Mouse (Mus musculus): ENCODE measurements around the gene Efhd2. TPM values are rescaled to one million over a fixed set of nuclear protein-coding genes. Genes with fewer than 3 reads are reported as not detected.

The Efhd2 gene
- polyA plus RNA-seq, 1 experiment from 2014 or later, result 58.7 TPM

DNA sequence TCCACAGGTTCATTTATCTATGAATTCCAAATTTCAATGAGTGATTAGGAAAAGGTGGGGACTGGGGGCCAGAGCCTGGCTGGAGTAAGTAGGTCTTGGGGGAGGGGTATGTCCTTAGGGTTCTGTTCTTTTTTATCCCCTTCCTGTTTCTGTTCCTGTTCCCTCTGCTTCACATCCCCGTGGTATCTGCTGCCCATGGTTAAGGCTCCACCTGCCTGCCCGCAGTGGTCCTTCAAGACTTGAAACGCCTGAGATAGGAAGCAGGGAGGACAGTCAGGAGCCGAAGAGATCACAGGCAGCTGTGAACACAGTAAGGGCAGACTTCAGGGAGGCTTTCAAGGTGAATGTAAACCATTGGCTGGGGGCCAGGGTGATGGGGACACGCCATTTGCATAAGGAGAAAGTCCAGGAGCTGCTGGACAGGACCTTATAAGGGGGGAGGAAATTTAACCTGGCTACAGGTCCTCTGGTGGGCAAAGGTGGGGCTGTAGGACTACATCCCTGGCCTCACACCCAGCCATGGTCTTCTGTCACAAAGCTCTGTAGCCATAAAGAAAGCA is 40.1 kb downstream of the Efhd2 start:
- H3K9ac ChIP-seq, result no peak overlapping the region
- H3K4me3 ChIP-seq, result no peak overlapping the region
- H3K4me1 ChIP-seq, result no peaks in the 10 kb centered on the region
- H3K36me3 ChIP-seq, result no peaks in the 10 kb centered on the region
- H3K27me3 ChIP-seq, result no peaks in the 10 kb centered on the region
- no peak for ATAC-seq (ENCODE audit: low FRiP score, low read depth)
- H3K27ac ChIP-seq, result no peak overlapping the region
- 66% methylated on average over 5 of the region's 5 CpGs for WGBS
- H3K4me2 ChIP-seq (replicated peaks), result no peak overlapping the region
- no peaks in the 10 kb centered on the region for H3K9me3 ChIP-seq

DNA sequence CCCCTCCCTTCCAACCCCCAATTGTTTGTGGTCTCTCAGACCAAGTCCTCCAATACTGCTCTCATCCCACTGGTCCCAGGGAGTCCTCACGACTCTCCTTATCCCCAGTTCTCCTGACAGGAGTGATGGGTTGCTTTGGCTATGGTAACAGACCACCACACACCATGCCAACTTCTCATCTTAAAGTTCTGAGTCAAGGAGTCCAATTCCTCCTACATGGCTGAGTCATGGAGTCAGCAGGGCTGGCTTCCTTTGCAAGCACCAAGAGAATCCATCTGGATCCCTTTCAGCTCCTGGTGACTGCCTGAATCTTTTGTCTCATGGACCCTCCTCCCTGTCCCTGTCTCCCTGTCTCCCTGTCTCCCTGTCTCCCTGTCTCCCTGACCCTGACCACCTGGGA is 40.8 kb downstream of the Efhd2 start:
- Histone ChIP-seq H3K9me3 (no peaks in the 10 kb centered on the region), H3K27me3 (no peaks in the 10 kb centered on the region), H3K9ac (no peak overlapping the region), H3K36me3 (no peaks in the 10 kb centered on the region), H3K4me3 (no peak overlapping the region), H3K27ac (no peak overlapping the region), H3K4me1 (no peaks in the 10 kb centered on the region), H3K4me2 (replicated peaks) (no peak overlapping the region)
- 33% methylated on average over 1 of the region's 1 CpGs for WGBS
- no peak for ATAC-seq (ENCODE audit: low FRiP score, low read depth)

DNA sequence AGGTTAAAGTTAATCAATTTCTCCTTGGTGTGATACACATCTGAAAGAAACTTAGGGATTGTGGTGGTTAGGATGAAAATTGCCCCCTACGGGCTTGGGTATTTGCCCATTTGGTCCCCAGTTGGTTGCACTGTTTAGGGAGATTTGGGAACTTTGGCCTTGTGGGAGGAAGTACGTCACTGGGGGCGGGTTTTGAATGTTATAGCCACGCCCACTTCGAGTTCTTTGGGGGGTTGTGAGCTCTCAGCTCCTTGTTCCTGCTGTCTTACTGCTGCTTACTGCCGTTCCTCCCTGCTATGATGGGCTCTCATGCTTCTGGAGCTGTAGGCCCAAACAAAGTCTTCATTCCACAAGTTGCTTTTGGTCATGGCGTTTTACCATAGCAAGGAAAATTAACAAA is 43.4 kb downstream of the Efhd2 start:
- no peaks in the 10 kb centered on the region for H3K4me1 ChIP-seq
- ATAC-seq (ENCODE audit: low FRiP score, low read depth), result no peak
- no peak overlapping the region for H3K9ac ChIP-seq
- H3K27me3 ChIP-seq, result no peaks in the 10 kb centered on the region
- no peaks in the 10 kb centered on the region for H3K9me3 ChIP-seq
- WGBS, result 74% methylated on average over 7 of the region's 7 CpGs
- no peaks in the 10 kb centered on the region for H3K36me3 ChIP-seq
- H3K27ac ChIP-seq, result no peak overlapping the region
- no peak overlapping the region for H3K4me3 ChIP-seq
- no peak overlapping the region for H3K4me2 ChIP-seq (replicated peaks)

DNA sequence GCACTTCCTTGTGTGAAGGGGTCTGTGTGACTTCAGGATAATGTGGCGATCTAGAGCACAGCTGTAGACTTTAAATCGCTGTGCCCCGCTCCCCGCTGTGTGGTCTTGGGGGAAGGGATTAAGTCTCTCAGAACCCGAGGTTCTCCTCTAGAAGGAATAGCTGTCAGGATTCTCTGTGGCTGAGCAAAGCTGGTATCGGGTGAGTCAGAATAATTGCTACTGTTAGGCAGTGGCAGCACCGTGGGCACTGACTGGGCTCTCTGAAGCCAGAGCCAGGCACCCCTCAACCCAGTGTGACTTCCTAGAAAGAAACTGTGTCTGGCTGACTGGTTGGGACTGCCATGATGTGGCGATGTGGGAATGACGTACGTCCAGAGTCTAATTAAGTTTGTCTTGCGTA is 44.3 kb downstream of the Efhd2 start:
- 51% methylated on average over 11 of the region's 11 CpGs for WGBS
- no peak for ATAC-seq (ENCODE audit: low FRiP score, low read depth)
- no peaks in the 10 kb centered on the region for H3K36me3 ChIP-seq

DNA sequence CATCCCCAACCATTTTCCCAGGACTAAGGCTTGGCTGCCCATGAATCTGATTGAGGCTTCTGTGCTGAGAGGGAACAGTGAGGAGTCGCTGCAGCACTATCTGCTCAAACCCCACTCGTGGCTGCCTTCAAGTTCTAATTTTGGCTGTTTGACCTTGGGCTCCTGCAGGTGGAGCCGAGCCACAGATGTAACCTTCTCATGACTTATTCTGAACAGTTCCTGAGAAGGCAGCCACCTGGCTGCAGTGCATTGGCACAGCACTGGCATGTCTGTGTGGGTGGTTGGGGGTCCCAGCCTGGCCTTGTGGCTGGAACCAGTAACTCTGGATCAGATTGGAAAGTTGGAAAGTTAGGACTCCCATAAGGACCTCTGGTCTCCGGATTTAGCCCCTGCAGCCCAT is 46.5 kb downstream of the Efhd2 start:
- WGBS, result 75% methylated on average over 4 of the region's 4 CpGs
- no peak for ATAC-seq (ENCODE audit: low FRiP score, low read depth)
- H3K27ac ChIP-seq, result no peak overlapping the region
- H3K36me3 ChIP-seq, result no peaks in the 10 kb centered on the region
- no peaks in the 10 kb centered on the region for H3K9me3 ChIP-seq
- H3K4me2 ChIP-seq (replicated peaks), result no peak overlapping the region
- H3K4me3 ChIP-seq, result no peak overlapping the region
- no peak overlapping the region for H3K9ac ChIP-seq
- no peaks in the 10 kb centered on the region for H3K27me3 ChIP-seq
- no peaks in the 10 kb centered on the region for H3K4me1 ChIP-seq

More for the DNA sequence above, 44.3 kb downstream of the Efhd2 start:
- H3K9me3 ChIP-seq, result no peaks in the 10 kb centered on the region
- H3K27me3 ChIP-seq, result no peaks in the 10 kb centered on the region
- H3K4me3 ChIP-seq, result no peak overlapping the region
- no peak overlapping the region for H3K4me2 ChIP-seq (replicated peaks)
- H3K9ac ChIP-seq, result no peak overlapping the region
- no peak overlapping the region for H3K27ac ChIP-seq
- H3K4me1 ChIP-seq, result no peaks in the 10 kb centered on the region

DNA sequence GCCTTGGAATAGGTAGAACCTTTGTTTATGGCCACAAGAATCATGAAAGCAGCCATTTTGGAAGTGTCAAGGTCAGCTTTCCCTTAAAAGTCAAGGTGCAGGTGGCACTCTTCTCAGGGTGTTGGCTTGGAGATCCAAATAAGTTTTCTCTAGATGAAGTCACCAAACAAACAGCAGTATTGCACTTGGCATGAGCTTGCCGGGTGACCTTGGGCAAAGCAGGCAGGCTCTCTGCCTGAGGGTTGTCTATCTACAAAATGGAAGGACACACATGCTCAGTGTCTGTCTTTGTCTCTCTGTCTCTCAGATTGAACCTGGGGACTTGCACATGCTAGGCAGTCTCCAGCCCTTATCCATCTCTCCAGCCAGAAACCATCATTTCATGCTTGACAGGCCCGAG is 47.3 kb downstream of the Efhd2 start:
- H3K36me3 ChIP-seq, result no peaks in the 10 kb centered on the region
- no peaks in the 10 kb centered on the region for H3K27me3 ChIP-seq
- H3K4me1 ChIP-seq, result no peaks in the 10 kb centered on the region
- H3K9ac ChIP-seq, result no peak overlapping the region
- no peak overlapping the region for H3K27ac ChIP-seq
- H3K4me2 ChIP-seq (replicated peaks), result no peak overlapping the region
- ATAC-seq (ENCODE audit: low FRiP score, low read depth), result no peak
- WGBS, result 94% methylated on average over 2 of the region's 2 CpGs
- no peak overlapping the region for H3K4me3 ChIP-seq
- H3K9me3 ChIP-seq, result no peaks in the 10 kb centered on the region

DNA sequence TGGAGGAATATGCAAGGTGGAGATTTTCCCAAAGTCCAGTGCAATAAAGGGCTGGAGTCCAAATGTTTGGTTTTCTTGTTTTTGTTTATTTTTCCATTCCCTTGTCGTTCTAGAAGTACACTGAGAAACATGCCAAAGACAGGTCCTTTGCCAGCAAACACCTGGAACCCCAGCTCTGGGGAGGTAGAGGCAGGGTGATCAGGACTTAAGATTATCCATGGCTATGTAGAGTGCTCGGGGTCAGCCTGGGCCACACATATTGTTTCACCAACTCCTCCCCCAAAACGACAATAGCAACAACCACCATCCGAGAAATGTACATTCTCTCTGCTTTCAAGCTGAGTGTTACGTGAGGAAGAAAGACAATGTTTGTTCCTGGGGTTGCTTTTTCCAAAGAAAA is 48.7 kb downstream of the Efhd2 start, which contains the start of gene Cela2a:
TSS of gene Cela2a (minus strand) at position 101 of the 400 bp plus-strand sequence.
- Histone ChIP-seq H3K4me2 (replicated peaks) (no peak within 1 kb of the TSS), H3K9me3 (no peaks in the 10 kb centered on the region), H3K27me3 (no peaks in the 10 kb centered on the region), H3K9ac (no peak within 1 kb of the TSS), H3K4me1 (no peaks in the 10 kb centered on the region), H3K36me3 (no peaks in the 10 kb centered on the region), H3K4me3 (no peak within 1 kb of the TSS), H3K27ac (no peak within 1 kb of the TSS)
- 63% methylated on average over 5 of the region's 5 CpGs for WGBS
- ATAC-seq (ENCODE audit: low FRiP score, low read depth), result no peak

DNA sequence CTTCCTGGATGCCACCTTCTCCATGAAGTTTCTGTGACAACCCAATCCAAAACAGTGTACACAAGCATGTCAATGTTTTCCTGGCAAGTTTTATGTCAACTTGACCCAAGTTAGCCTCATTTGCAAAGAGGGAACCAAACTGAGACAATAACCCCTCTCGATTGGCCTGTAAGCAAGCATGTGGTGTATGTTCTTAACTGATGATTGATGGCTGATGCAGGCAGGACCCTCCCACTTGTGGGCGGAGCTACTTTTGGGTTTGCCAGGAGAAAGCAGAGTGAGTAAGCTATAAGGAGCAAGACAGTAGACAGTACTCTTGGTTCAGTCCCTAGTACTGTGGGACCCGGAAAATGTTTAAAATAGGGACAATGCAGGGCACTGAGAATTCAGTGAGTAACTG is 51.7 kb downstream of the Efhd2 start:
- no peak overlapping the region for H3K27ac ChIP-seq
- WGBS, result 56% methylated on average over 3 of the region's 3 CpGs
- H3K4me2 ChIP-seq (replicated peaks), result no peak overlapping the region
- H3K9ac ChIP-seq, result no peak overlapping the region
- ATAC-seq (ENCODE audit: low FRiP score, low read depth), result no peak
- H3K36me3 ChIP-seq, result no peaks in the 10 kb centered on the region
- no peak overlapping the region for H3K4me3 ChIP-seq
- H3K4me1 ChIP-seq, result no peaks in the 10 kb centered on the region
- no peaks in the 10 kb centered on the region for H3K27me3 ChIP-seq
- no peaks in the 10 kb centered on the region for H3K9me3 ChIP-seq

DNA sequence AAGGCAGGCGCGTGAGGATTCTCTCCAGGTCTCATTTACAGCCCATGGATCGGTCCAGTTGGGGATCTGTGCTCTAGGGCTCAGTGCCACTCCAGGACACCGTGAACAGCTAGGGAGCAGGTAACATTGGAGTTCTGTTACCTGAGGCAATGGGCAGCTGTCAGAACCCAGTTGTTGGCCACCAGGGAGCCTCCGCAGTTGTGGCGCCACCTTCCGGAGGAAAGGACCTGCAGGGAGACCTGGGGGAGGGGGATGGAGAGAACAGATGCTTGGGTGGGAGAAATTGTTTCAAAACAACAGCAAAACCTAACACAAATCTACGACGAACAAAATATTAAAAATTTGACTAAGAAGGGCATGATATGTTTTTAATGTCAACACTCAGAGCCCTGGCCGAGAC is 52.6 kb downstream of the Efhd2 start:
- Histone ChIP-seq H3K4me1 (peaks cover 8% of the 10 kb centered on the region; the same call in 1 of the 2 replicates), H3K9ac (no peak overlapping the region), H3K4me3 (no peak overlapping the region), H3K4me2 (replicated peaks) (no peak overlapping the region), H3K27me3 (no peaks in the 10 kb centered on the region), H3K36me3 (no peaks in the 10 kb centered on the region), H3K27ac (no peak overlapping the region), H3K9me3 (no peaks in the 10 kb centered on the region)
- ATAC-seq (ENCODE audit: low FRiP score, low read depth), result no peak
- WGBS, result 71% methylated on average over 10 of the region's 10 CpGs

DNA sequence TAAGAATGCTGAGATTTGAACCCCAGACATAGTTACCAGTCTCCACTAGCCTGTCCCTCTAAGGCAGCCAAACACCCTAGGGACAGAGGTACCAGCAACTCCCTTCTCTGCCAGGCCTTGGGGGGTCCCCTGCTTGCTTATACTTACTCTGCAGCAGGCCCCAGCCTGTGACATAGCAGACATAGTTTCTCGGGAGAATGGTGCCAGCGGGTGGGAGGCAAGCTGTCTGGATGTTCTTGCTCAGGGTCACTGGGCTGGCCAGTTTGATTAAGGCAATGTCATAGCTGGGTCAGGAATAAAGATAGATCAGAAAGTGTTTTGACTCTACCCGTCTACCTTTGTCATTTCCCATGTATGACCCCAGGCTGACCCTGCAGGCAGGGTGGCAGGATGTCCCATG is 53.5 kb downstream of the Efhd2 start:
- WGBS, result 73% methylated on average over 3 of the region's 3 CpGs
- no peak for ATAC-seq (ENCODE audit: low FRiP score, low read depth)
- no peak overlapping the region for H3K4me3 ChIP-seq
- peaks cover 11% of the 10 kb centered on the region; the same call in 1 of the 2 replicates for H3K4me1 ChIP-seq
- no peak overlapping the region for H3K27ac ChIP-seq
- H3K4me2 ChIP-seq (replicated peaks), result no peak overlapping the region
- no peaks in the 10 kb centered on the region for H3K9me3 ChIP-seq
- no peaks in the 10 kb centered on the region; the same call in 1 of the 2 replicates for H3K36me3 ChIP-seq
- no peak overlapping the region for H3K9ac ChIP-seq
- H3K27me3 ChIP-seq, result no peaks in the 10 kb centered on the region

DNA sequence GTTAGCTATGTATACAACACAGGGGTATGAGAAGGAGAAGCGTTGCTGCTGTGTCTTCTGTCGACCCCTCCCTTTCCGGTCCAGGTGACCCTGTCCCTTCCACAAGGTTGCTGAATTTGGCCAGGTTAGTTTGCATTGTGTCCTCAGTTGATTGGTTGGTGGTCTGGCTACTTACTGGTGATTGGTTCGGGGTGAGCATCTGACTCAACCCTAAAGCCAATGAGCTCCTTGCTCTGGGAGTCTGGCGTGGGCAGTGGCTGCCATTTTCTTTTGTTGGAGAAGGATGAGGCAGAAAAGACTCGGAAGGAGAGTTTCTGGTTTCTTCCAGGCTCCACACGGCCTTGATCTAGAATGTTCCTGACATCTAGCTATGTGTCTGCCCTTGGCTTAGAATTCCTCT is 55.4 kb downstream of the Efhd2 start:
- WGBS, result 87% methylated on average over 7 of the region's 7 CpGs
- H3K9me3 ChIP-seq, result no peaks in the 10 kb centered on the region
- no peak overlapping the region for H3K9ac ChIP-seq
- ATAC-seq (ENCODE audit: low FRiP score, low read depth), result no peak
- H3K27ac ChIP-seq, result no peak overlapping the region
- H3K4me2 ChIP-seq (replicated peaks), result no peak overlapping the region
- H3K27me3 ChIP-seq, result no peaks in the 10 kb centered on the region
- H3K4me3 ChIP-seq, result no peak overlapping the region
- H3K36me3 ChIP-seq, result peaks cover 15% of the 10 kb centered on the region
- peaks cover 11% of the 10 kb centered on the region; the same call in 1 of the 2 replicates for H3K4me1 ChIP-seq

DNA sequence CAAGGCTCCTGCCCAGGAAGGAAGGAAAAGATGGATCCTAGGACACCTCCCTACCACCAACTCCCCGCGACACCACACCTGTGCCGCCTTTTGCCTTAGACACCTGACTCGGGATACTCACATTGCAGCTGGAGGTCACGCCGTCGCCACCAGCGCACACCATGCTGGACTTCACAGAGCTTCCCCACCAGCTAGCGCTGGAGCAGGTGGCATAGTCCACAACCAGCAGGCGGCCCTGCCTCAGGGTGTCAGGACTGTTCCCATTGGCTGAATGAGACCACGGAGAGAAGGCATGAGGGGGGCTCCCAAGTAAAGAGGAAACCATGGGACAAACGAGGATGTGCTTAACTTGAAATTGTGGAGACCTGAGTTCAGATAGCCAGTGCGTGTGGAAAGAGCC is 55.9 kb downstream of the Efhd2 start:
- Histone ChIP-seq H3K27ac (no peak overlapping the region), H3K9me3 (no peaks in the 10 kb centered on the region), H3K36me3 (peaks cover 19% of the 10 kb centered on the region), H3K4me1 (peaks cover 11% of the 10 kb centered on the region; the same call in 1 of the 2 replicates), H3K4me2 (replicated peaks) (no peak overlapping the region), H3K4me3 (no peak overlapping the region), H3K9ac (no peak overlapping the region), H3K27me3 (no peaks in the 10 kb centered on the region)
- no peak for ATAC-seq (ENCODE audit: low FRiP score, low read depth)
- 88% methylated on average over 13 of the region's 13 CpGs for WGBS

DNA sequence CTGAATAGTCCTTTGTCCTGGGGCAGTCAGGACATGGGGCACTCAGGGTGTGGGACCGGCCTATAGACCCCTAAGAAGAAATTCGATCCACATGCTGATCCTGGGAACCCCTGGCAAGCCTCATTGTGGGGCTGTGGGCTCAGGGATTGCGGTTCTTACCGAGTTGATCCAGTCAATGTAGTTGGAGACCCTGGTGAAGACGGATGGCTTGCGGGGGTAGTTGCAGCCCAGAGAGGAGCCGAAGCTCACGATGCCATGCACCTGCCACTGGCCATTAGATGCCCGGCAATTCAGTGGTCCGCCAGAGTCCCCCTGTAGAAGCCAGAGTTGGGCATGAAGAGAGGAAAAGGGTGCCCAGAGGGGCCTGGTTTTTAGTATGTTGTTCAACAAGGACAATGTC is 57.0 kb downstream of the Efhd2 start:
- H3K27ac ChIP-seq, result no peak overlapping the region
- 75% methylated on average over 10 of the region's 10 CpGs for WGBS
- H3K36me3 ChIP-seq, result peaks cover 31% of the 10 kb centered on the region
- no peaks in the 10 kb centered on the region for H3K27me3 ChIP-seq
- H3K4me1 ChIP-seq, result peaks cover 11% of the 10 kb centered on the region; the same call in 1 of the 2 replicates
- no peak overlapping the region for H3K4me2 ChIP-seq (replicated peaks)
- no peaks in the 10 kb centered on the region for H3K9me3 ChIP-seq
- no peak overlapping the region for H3K9ac ChIP-seq
- no peak for ATAC-seq (ENCODE audit: low FRiP score, low read depth)
- H3K4me3 ChIP-seq, result no peak overlapping the region
